Mouse (Mus musculus) Patski (cell line): ENCODE results near the gene Mapkbp1. TPM values are rescaled to one million over a fixed set of nuclear protein-coding genes. Genes with fewer than 3 reads are reported as not detected.

ENCODE experiments used
- ATAC-seq: fragments of 100-300 bp; one replicate; pipeline ENCODE4 v1.8.0; 2021
- CTCF ChIA-PET: fragments of 350-600 bp; sonication (Branson Sonifier 250); formaldehyde crosslinking; loops from one replicate; lab custom pipeline; 2022; ENCODE audit warnings: inconsistent platforms; lab: Charles Lee
- POLR2A ChIA-PET: fragments of 350-600 bp; sonication (Branson Sonifier 250); formaldehyde crosslinking; loops from one replicate; lab custom pipeline; 2022; ENCODE audit warnings: antibody characterized with exemption, inconsistent platforms; lab: Charles Lee
- DNase-seq: peaks from one replicate; pipeline ENCODE4 v3.0.0-alpha.2; 2011; ENCODE audit warnings: low read depth, low spot score
- H3K27me3 ChIP-seq: fragments of 371-371 bp; one replicate; pipeline ENCODE4 v1.5.1; 2021
- CTCF ChIP-seq: fragments of 100-300 bp; IDR thresholded peaks from one replicate; pipeline ENCODE4 v1.5.1; 2021
- in situ Hi-C: fragments of 300-500 bp; cut with MboI; formaldehyde crosslinking; loops from 3 replicates; pipeline ENCODE4 v1.11.1; 2018; ENCODE audit warnings: low pct_unique_long_range_greater_than_20kb, mixed read lengths
- polyA plus RNA-seq: library from polyadenylated mRNA; unstranded; gene quantifications from one replicate; pipeline ENCODE4 v1.2.3, GENCODE M21; 2021

The Mapkbp1 gene
- 15.3 TPM for polyA plus RNA-seq

GRCm38 (mm10) chr2:119972537-119972879 lies at the start of gene Mapkbp1:
Gene Mapkbp1 (plus strand): TSS chr2:119972699.
- CTCF ChIA-PET, result interaction anchor here (1.0 to 4.8 kb wide), 6 partner anchors 11 to 197 kb away, joined by 3 to 51 read pairs (median 5); no protein-coding TSS in a partner anchor
- POLR2A ChIA-PET, result interaction anchor here (1.0 kb wide), 1 partner anchor 39 kb away, joined by 3 read pairs; no protein-coding TSS in a partner anchor

GRCm38 (mm10) chr2:119970571-119970970 lies 1.9 kb upstream of the Mapkbp1 start:
- POLR2A ChIA-PET, result interaction anchor here (0.8 to 1.8 kb wide), 5 partner anchors 12 to 198 kb away, joined by 3 to 6 read pairs (median 4); partner anchors contain the start of genes Gm28042 and Jmjd7
- in situ Hi-C loops, result loop anchor here (5.0 kb wide), 3 partner anchors 47 to 192 kb away; no protein-coding TSS in a partner anchor
- CTCF ChIA-PET, result interaction anchor here (0.8 to 4.8 kb wide), 16 partner anchors 9 to 199 kb away, joined by 3 to 51 read pairs (median 4); no protein-coding TSS in a partner anchor
- no peak for DNase-seq
- TF ChIP-seq CTCF, result peak; percentile 71
- no peak for ATAC-seq
- no peaks in the 10 kb centered on the region for H3K27me3 ChIP-seq

More at GRCm38 (mm10) chr2:119972537-119972879, at the start of gene Mapkbp1:
- ATAC-seq (peak; percentile 83), DNase-seq (no peak)
- no peak for TF ChIP-seq CTCF
- H3K27me3 ChIP-seq, result no peaks in the 10 kb centered on the region
- in situ Hi-C loops, result loop anchor here (5.0 kb wide), 3 partner anchors 45 to 190 kb away; no protein-coding TSS in a partner anchor

GRCm38 (mm10) chr2:119971316-119971715 lies 1.2 kb upstream of the Mapkbp1 start:
- ChIA-PET POLR2A (interaction anchor here (0.9 to 1.8 kb wide), 4 partner anchors 39 to 198 kb away, joined by 3 to 6 read pairs (median 4); partner anchors contain the start of genes Gm28042 and Jmjd7), CTCF (interaction anchor here (0.9 to 4.8 kb wide), 15 partner anchors 10 to 198 kb away, joined by 3 to 51 read pairs (median 4); no protein-coding TSS in a partner anchor)
- no peak for ATAC-seq
- in situ Hi-C loops, result loop anchor here (5.0 kb wide), 3 partner anchors 46 to 191 kb away; no protein-coding TSS in a partner anchor
- H3K27me3 ChIP-seq, result no peaks in the 10 kb centered on the region
- no peak for DNase-seq
- no peak for TF ChIP-seq CTCF

- CTCF ChIA-PET, result interaction anchor here (1.0 to 4.8 kb wide), 12 partner anchors 12 to 197 kb away, joined by 3 to 51 read pairs (median 5); no protein-coding TSS in a partner anchor
- ATAC-seq, result peak; percentile 94
- peak; percentile 87 for TF ChIP-seq CTCF
- POLR2A ChIA-PET, result interaction anchor here (1.0 to 1.8 kb wide), 2 partner anchors 40 to 56 kb away, joined by 3 to 5 read pairs; partner anchors contain the start of genes Gm28042 and Jmjd7
- in situ Hi-C loops, result loop anchor here (5.0 kb wide), 3 partner anchors 45 to 190 kb away; no protein-coding TSS in a partner anchor
- H3K27me3 ChIP-seq, result no peaks in the 10 kb centered on the region
- DNase-seq, result peak; percentile 67
Observed at GRCm38 (mm10) chr2:119971837-119972536, 512 bp upstream of the Mapkbp1 start.

- ChIA-PET CTCF (interaction anchor here (1.0 kb wide), 1 partner anchor 31 kb away, joined by 5 read pairs; no protein-coding TSS in a partner anchor), POLR2A (interaction anchor here (0.7 kb wide), 1 partner anchor 45 kb away, joined by 9 read pairs; no protein-coding TSS in a partner anchor)
- no peak for ATAC-seq
- in situ Hi-C loops, result no loop called here
- no peak for DNase-seq
- no peaks in the 10 kb centered on the region for H3K27me3 ChIP-seq
- no peak for TF ChIP-seq CTCF
Observed at GRCm38 (mm10) chr2:119980343-119980986, 8.0 kb downstream of the Mapkbp1 start.

- CTCF ChIA-PET, result interaction anchor here (1.4 to 1.5 kb wide), 2 partner anchors 14 to 24 kb away, joined by 3 read pairs; no protein-coding TSS in a partner anchor
- ATAC-seq, result no peak
- in situ Hi-C loops, result no loop called here
- POLR2A ChIA-PET, result no interaction called here
- no peak for TF ChIP-seq CTCF
- no peak for DNase-seq
- no peaks in the 10 kb centered on the region for H3K27me3 ChIP-seq
Observed at GRCm38 (mm10) chr2:119981631-119982030, 9.1 kb downstream of the Mapkbp1 start.

- POLR2A ChIA-PET, result interaction anchor here (0.8 kb wide), 1 partner anchor 1212 kb away, joined by 3 read pairs; no protein-coding TSS in a partner anchor
- no peak for DNase-seq
- CTCF ChIA-PET, result interaction anchor here (1.2 to 1.3 kb wide), 2 partner anchors 9 to 11 kb away, joined by 3 to 4 read pairs; no protein-coding TSS in a partner anchor
- no peak for ATAC-seq
- no peak for TF ChIP-seq CTCF
- H3K27me3 ChIP-seq, result no peaks in the 10 kb centered on the region
- in situ Hi-C loops, result no loop called here
Observed at GRCm38 (mm10) chr2:119985871-119986270, 13.4 kb downstream of the Mapkbp1 start.

GRCm38 (mm10) chr2:119986369-119986768 lies 13.9 kb downstream of the Mapkbp1 start:
- no peak for DNase-seq
- in situ Hi-C loops, result no loop called here
- POLR2A ChIA-PET, result no interaction called here
- no peak for TF ChIP-seq CTCF
- CTCF ChIA-PET, result interaction anchor here (1.2 to 1.3 kb wide), 2 partner anchors 10 kb away, joined by 3 to 4 read pairs; no protein-coding TSS in a partner anchor
- no peak for ATAC-seq
- H3K27me3 ChIP-seq, result no peaks in the 10 kb centered on the region

- no peaks in the 10 kb centered on the region for H3K27me3 ChIP-seq
- in situ Hi-C loops, result no loop called here
- no peak for DNase-seq
- ATAC-seq, result no peak
- CTCF ChIA-PET, result no interaction called here
- no peak for TF ChIP-seq CTCF
- POLR2A ChIA-PET, result no interaction called here
Observed at GRCm38 (mm10) chr2:119987441-119987840, 14.9 kb downstream of the Mapkbp1 start.

GRCm38 (mm10) chr2:119988952-119989351 lies 16.5 kb downstream of the Mapkbp1 start:
- TF ChIP-seq CTCF, result no peak
- ATAC-seq (no peak), DNase-seq (no peak)
- in situ Hi-C loops, result no loop called here
- POLR2A ChIA-PET, result no interaction called here
- CTCF ChIA-PET, result interaction anchor here (0.8 to 1.1 kb wide), 2 partner anchors 18 to 23 kb away, joined by 3 to 4 read pairs; no protein-coding TSS in a partner anchor
- H3K27me3 ChIP-seq, result no peaks in the 10 kb centered on the region
